Mouse (Mus musculus) kidney, postnatal 0 days (tissue): ENCODE results near the gene Arpc5l. TPM values are rescaled to one million over a fixed set of nuclear protein-coding genes. Genes with fewer than 3 reads are reported as not detected.

Experiments used
- ATAC-seq: fragments of 200-750 bp; cut with Nextera tagmentation; replicated peaks from 2 replicates; pipeline ENCODE4 v1.8.0; 2017; ENCODE audit warnings: low read depth, moderate number of reproducible peaks, moderate TSS enrichment, moderate library complexity; ENCODE audit not compliant: low FRiP score
- DNase-seq: peaks from one replicate; pipeline ENCODE4 v3.0.0-alpha.2; 2016; ENCODE audit warnings: low spot score
- H3K27ac ChIP-seq: fragments of 300-500 bp; sonication (generic); 2 replicates; pipeline ENCODE4 v1.5.1; 2014; ENCODE audit warnings: mild to moderate bottlenecking
- H3K27me3 ChIP-seq: fragments of 300-500 bp; sonication (generic); 2 replicates; pipeline ENCODE4 v1.6.1; 2014; ENCODE audit warnings: low read length, mixed read lengths; ENCODE audit not compliant: insufficient read depth
- H3K36me3 ChIP-seq: fragments of 300-500 bp; sonication (generic); 2 replicates; pipeline ENCODE4 v1.6.1; 2014; ENCODE audit warnings: low read length, mixed read lengths; ENCODE audit not compliant: insufficient read depth
- H3K4me1 ChIP-seq: fragments of 300-500 bp; sonication (generic); replicated peaks from 2 replicates; pipeline ENCODE4 v1.6.1; 2014; ENCODE audit warnings: antibody characterized with exemption, low read length, mixed read lengths; ENCODE audit not compliant: insufficient read depth
- H3K4me2 ChIP-seq: fragments of 300-500 bp; sonication (generic); 2 replicates; pipeline ENCODE4 v1.6.1; 2014; ENCODE audit warnings: mild to moderate bottlenecking, low read length, moderate library complexity, mixed read lengths
- H3K4me3 ChIP-seq: fragments of 300-500 bp; sonication (generic); replicated peaks from 2 replicates; pipeline ENCODE4 v1.5.1; 2014; ENCODE audit warnings: low read depth, low read length
- H3K9ac ChIP-seq: fragments of 300-500 bp; sonication (generic); 2 replicates; pipeline ENCODE4 v1.6.1; 2014; ENCODE audit warnings: low read depth, low read length
- H3K9me3 ChIP-seq: fragments of 300-500 bp; sonication (generic); replicated peaks from 2 replicates; pipeline ENCODE4 v1.6.1; 2016; ENCODE audit warnings: low read length, inconsistent platforms, mixed read lengths
- CTCF ChIP-seq: IDR thresholded peaks from 2 replicates; pipeline ENCODE4 v1.5.1; 2016; ENCODE audit warnings: antibody characterized with exemption, low read depth, mild to moderate bottlenecking, moderate library complexity
- WGBS: fragments of 180-500 bp; shearing (Covaris S2); extraction: QIAGEN DNeasy Blood & Tissue Kit; methylation state at CpG from one replicate; pipeline ENCODE4 v1.1.7; 2014; 5-methylcytosine and 5-hydroxymethylcytosine counted together
- polyA plus RNA-seq: library from polyadenylated mRNA; unstranded; fragments of >200 nt; fragmentation: Nextera tagmentation; extraction: Ambion mirVana; gene quantifications from 2 replicates; pipeline ENCODE4 v1.2.1, GENCODE M21; 2015

Arpc5l gene
- 133 and 135 TPM in 2 replicates for polyA plus RNA-seq

DNA sequence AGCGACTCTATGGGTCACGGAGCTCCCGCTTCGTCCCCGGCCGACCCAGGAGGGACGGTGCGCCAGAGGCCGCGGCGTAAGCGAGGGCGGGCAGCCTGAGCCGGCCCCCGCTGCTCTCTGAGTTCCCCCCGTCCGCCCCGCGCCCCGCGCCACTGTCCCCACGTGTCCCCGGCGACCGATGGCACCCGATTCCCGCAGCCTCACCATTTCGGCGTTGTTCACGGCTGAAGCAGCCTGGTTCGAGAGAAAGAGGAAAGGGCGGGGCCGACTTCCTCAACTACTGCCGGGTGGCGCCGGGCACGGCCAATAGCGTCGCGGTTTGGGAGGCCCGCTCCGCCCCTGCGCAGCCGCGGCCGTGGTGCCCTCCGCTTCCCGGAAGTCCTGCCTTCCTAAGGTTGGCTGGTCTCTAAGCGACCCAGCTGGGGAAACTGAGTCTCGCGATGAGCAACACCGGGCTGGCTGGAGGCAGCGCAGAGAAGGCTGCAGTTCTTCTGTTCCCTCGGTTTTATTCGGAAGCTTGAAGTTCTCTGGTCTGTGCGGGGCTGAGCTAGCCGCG is at the start of gene Arpc5l:
Arpc5l (plus strand) TSS at position 469 of the 556 bp plus-strand sequence.
- Histone ChIP-seq H3K36me3 (peaks cover 26% of the 10 kb centered on the region), H3K4me3 (peak within 1 kb of the TSS; percentile 51), H3K27ac (peak within 1 kb of the TSS; percentile 75), H3K9me3 (no peaks in the 10 kb centered on the region), H3K4me2 (peak within 1 kb of the TSS; percentile 54), H3K4me1 (peaks cover 16% of the 10 kb centered on the region), H3K9ac (peak within 1 kb of the TSS; percentile 76), H3K27me3 (no peaks in the 10 kb centered on the region)
- under 1% methylated on average over 57 of the region's 58 CpGs for whole genome bisulfite sequencing
- DNase-seq (peak; percentile 96), ATAC-seq (peak; percentile 86)
- TF ChIP-seq CTCF = no peak

GRCm38 (mm10) chr2:38956062-38956461 is 49.1 kb upstream of the Arpc5l start:
- H3K4me2 ChIP-seq = no peak overlapping the region
- no peaks in the 10 kb centered on the region for H3K4me1 ChIP-seq
- DNase-seq (no peak), ATAC-seq (no peak)
- H3K9ac ChIP-seq = no peak overlapping the region
- no peaks in the 10 kb centered on the region for H3K9me3 ChIP-seq
- H3K27me3 ChIP-seq = no peaks in the 10 kb centered on the region
- no peak for TF ChIP-seq CTCF
- WGBS = 47% methylated on average over 2 of the region's 2 CpGs
- H3K27ac ChIP-seq = no peak overlapping the region
- no peaks in the 10 kb centered on the region for H3K36me3 ChIP-seq
- H3K4me3 ChIP-seq = no peak overlapping the region

- H3K4me1 ChIP-seq = no peaks in the 10 kb centered on the region
- no peaks in the 10 kb centered on the region for H3K9me3 ChIP-seq
- WGBS = 82% methylated on average over 5 of the region's 5 CpGs
- no peak overlapping the region for H3K9ac ChIP-seq
- DNase-seq (no peak), ATAC-seq (no peak)
- H3K4me3 ChIP-seq = no peak overlapping the region
- H3K36me3 ChIP-seq = no peaks in the 10 kb centered on the region
- no peak overlapping the region for H3K4me2 ChIP-seq
- no peak overlapping the region for H3K27ac ChIP-seq
- TF ChIP-seq CTCF = no peak
- no peaks in the 10 kb centered on the region for H3K27me3 ChIP-seq
Measured at GRCm38 (mm10) chr2:38957671-38958223, 47.4 kb upstream of the Arpc5l start.

- Histone ChIP-seq H3K9ac (no peak overlapping the region), H3K27me3 (no peaks in the 10 kb centered on the region), H3K4me2 (no peak overlapping the region), H3K36me3 (no peaks in the 10 kb centered on the region), H3K27ac (no peak overlapping the region), H3K9me3 (no peaks in the 10 kb centered on the region), H3K4me1 (no peaks in the 10 kb centered on the region), H3K4me3 (no peak overlapping the region)
- DNase-seq = peak; percentile 77
- 3% methylated on average over 4 of the region's 4 CpGs for WGBS
- no peak for TF ChIP-seq CTCF
- no peak for ATAC-seq
Measured at GRCm38 (mm10) chr2:38964198-38964597, 41.0 kb upstream of the Arpc5l start.

DNA sequence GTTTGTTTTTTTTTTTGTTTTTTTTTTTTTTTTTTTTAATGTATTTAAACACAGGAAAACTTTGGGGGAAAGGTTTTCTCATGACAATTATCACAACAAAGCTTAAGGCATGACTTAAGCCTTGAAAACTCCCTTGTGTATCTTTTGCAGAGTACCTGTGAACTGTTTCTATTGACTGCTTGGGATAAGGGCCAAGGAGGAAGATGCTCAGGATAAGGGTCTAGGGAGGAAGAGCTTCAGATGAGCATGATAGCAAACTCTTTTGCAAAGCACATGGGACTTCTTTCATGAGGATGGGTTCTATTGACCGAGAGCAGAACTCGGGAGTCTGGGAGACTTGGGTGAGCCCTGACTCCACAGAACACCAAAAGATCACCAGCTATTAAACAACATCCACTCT is 35.5 kb upstream of the Arpc5l start:
- Histone ChIP-seq H3K4me1 (no peaks in the 10 kb centered on the region), H3K9me3 (no peaks in the 10 kb centered on the region), H3K27me3 (no peaks in the 10 kb centered on the region), H3K4me3 (no peak overlapping the region), H3K27ac (no peak overlapping the region), H3K9ac (no peak overlapping the region), H3K36me3 (no peaks in the 10 kb centered on the region), H3K4me2 (no peak overlapping the region)
- ATAC-seq (no peak), DNase-seq (no peak)
- WGBS = 96% methylated on average over 2 of the region's 2 CpGs
- no peak for TF ChIP-seq CTCF

DNA sequence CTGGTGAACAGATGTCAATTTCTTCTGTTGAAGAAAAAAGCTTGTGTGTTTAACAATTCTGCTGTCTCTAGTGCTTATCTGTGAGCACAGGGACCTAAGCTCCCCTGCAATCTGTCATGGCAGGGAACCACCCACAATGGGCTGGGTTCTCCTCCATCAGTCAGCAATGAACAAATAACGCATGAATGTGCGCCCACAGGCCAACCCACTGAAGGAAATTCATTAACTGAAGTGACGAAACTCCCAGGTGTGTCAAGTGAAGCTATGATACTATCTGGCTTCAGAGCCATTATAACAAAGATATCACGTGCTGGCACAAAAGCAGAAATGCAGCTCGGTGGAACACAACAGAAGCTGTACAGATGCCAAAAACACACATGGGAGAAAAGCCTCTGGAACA is 35.1 kb upstream of the Arpc5l start:
- Histone ChIP-seq H3K27me3 (no peaks in the 10 kb centered on the region), H3K9ac (no peak overlapping the region), H3K4me3 (no peak overlapping the region), H3K27ac (no peak overlapping the region), H3K4me2 (no peak overlapping the region), H3K9me3 (no peaks in the 10 kb centered on the region), H3K36me3 (no peaks in the 10 kb centered on the region), H3K4me1 (no peaks in the 10 kb centered on the region)
- DNase-seq (no peak), ATAC-seq (no peak)
- 70% methylated on average over 5 of the region's 5 CpGs for WGBS
- no peak for TF ChIP-seq CTCF

DNA sequence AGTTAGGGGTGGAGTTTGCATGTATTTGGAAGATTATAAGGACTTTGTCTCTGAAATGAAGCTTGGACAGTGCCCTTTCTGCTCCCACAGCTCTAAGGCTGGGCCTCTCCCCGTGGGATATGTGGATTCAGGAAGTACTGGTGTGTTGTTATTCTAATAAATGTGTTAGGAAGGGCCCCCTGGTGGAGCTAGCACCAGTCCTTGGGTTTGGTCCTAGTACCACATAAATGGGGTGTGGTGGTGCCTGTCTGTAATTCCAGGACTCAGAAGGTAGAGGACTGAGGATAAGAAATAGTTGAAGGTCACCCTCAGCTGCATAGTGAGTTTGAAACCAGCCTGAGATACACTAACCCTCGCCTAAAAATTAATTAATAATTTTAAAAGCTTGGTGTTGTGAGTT is 31.9 kb upstream of the Arpc5l start:
- Histone ChIP-seq H3K4me2 (no peak overlapping the region), H3K4me1 (no peaks in the 10 kb centered on the region), H3K4me3 (no peak overlapping the region), H3K9ac (no peak overlapping the region), H3K36me3 (no peaks in the 10 kb centered on the region), H3K27me3 (no peaks in the 10 kb centered on the region), H3K9me3 (no peaks in the 10 kb centered on the region), H3K27ac (no peak overlapping the region)
- TF ChIP-seq CTCF = 0 out of 2 replicates have a peak, but pooled peaks have one; percentile 26
- WGBS = 30% methylated on average over 2 of the region's 2 CpGs
- DNase-seq (no peak), ATAC-seq (no peak)
